Mouse (Mus musculus) erythroid progenitor cell, adult 5-6 weeks (primary cell): ENCODE results near the gene Hoxb13. TPM values are rescaled to one million over a fixed set of nuclear protein-coding genes. Genes with fewer than 3 reads are reported as not detected.

Experiments
- ATAC-seq: replicated peaks from 2 replicates; pipeline ENCODE4 v1.8.0; 2016; ENCODE audit warnings: moderate number of reproducible peaks, mild to moderate bottlenecking, moderate TSS enrichment, inconsistent platforms; ENCODE audit not compliant: poor library complexity, low FRiP score, severe bottlenecking
- total RNA-seq, 2 experiments: library from RNA; stranded (forward) in 1 of 2; stranded (reverse) in 1 of 2; fragments of 150-400 nt in 1 of 2; fragments of 186-747, 209-891 nt in 1 of 2; gene quantifications; 2 replicates each; pipeline versions ENCODE4 v1.2.3 to v1.2.4; 2015 to 2017; ENCODE audit warnings: low replicate concordance in 2 of 2

Hoxb13 gene
- total RNA-seq (2015; ENCODE audit: low replicate concordance) = not detected in 2 replicates
- total RNA-seq (2017; ENCODE audit: low replicate concordance) = not detected in 2 replicates

DNA sequence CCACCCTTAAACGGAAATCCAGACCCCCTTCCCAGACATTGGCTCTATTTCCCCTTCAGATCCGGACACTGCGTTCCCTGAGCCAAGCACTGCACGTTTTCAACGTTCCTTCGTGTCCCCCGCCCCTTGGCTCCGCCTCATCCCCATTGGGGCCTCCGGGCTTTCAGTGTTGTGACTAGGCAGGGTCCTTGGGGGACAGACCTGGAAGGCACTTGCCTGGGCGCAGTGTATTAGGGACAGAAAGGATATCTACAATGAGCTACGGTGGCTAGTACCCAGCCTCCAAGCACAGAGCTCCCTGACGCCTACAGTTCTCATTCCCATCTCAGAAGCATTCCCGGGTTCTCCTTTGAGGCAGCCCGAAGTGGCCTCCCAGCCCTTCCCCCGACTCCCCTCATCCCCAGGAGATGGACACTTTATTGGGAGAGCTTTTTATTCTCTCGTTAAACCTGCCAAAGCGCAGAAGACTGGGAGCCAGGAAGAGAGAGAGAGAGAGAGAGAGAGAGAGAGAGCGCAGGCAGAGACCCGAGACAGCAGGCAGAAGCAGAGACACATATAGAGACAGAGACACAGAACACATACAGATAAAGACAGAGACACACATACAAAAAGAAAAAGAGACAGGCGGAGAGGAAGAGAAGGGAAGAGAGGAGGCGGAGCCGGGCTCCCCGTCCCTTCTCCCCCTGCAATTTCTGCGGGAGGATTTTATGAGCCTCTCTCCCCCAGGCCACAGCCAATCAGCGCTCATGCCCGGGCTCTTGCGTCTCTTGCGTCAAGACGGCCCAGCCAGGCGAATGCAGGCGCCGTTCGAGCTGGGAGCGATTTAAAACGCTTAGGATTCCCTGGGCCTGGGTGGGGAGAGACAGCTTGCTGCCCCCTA lies at the start of gene Hoxb13:
Gene Hoxb13, plus strand, starts transcription at position 796 of the 880 bp plus-strand sequence.
- ATAC-seq = no peak

DNA sequence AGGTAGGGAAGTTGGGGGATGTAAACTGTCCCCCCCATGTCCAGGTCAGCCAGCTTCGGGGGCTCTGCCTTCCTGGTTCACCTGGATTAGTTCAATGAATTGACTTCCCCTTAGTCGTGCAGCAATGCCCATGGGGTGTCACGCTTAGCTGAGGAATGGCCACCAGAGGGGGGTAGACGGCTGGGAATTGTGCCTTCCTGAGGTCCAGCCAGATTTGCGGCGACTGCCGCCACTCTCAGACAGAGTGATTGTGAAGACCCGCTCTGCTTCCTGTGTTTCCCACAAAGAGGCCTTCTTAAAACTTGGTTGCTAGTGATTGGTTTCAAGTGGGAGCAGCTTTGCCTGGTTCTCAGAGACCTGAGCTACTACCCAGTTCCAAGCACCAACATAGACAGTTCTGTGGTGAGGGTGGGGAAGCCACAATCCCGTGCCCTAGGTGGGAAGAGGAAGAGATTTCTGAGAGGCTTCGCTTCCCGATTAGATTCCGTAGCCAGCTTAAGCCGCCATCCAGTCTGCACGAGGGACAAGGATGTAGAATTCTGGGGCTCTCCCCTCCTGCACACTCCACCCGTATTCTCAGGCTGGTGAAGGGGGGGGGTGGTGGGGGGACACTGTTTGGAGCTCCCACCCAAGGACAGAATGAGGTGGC lies 48.4 kb upstream of the Hoxb13 start:
- no peak for ATAC-seq

DNA sequence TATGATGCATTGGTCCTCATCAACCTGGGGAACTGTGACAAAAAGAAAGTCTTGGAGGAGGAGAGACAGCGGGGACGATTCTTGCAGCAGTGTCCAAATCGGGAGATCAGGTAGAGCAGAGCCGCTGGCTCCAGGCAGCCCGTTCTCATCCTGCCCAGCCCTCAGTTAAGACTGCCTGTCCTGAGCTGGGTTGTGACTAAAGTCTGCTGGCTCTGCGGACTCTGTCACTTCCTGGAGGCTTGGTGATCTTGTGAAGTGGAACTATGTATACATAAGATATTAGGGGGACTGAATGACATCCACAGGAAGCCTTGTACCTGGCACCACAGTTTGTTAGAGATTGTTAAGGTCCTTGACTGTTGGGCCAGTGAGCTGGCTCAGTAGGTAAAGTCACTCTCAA lies 46.6 kb upstream of the Hoxb13 start:
- no peak for ATAC-seq

DNA sequence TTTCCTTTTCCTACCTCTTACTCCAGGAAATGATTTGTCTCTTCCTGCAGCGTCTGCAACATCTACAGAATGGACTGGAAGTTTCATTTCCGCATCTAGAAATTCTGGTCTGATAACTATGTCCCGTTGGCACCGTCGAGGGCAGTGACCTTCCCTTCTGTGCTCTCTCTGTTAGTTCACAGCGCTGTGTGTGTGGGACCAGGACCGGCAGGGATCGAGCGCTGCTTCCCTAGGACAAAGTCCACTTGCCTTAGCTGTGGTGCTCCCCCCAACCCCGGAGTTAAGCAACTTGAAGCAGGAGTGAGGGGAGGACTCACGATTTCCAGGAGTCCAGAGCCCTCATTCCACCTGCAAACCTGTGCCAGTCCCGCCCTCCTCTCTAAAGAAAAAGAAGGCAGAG lies 29.3 kb upstream of the Hoxb13 start:
- no peak for ATAC-seq

DNA sequence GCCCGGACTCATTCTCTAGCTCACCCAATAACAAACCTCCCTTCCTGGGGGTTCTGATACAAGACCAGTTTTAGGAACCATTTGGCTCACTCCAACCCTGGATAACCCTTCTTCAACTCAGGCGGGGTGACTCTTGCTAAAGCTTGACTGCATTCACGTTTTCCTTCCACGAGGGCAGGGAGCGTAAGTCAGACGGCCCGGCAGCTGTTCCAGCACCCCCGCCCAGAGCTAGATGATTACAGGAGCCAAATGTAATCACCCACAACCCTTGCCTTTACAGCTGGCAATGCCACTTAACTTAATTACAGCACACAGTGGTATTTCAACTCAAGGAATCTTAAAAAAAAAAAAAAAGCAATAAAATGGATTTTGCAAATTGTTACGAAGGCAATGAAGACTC lies 26.0 kb upstream of the Hoxb13 start:
- ATAC-seq = no peak

DNA sequence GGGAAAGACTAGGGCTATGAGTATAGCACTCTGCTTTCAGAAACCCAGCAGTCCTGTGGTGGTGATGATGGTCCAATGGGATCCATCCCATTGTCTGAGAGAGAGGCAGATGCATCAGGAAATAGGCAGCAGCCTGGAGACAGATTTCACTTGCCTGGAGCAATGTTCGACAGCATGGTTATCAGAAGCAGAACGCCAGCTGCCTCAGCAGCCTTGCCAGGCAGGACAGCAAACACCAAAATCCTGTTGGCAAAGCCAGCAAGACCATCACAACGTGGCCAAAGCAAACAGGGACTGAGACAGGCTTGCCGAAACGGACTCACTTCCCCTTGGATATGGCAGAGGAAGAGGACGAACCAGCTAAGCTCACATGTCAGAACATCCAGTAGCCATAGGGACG lies 25.1 kb upstream of the Hoxb13 start:
- no peak for ATAC-seq

DNA sequence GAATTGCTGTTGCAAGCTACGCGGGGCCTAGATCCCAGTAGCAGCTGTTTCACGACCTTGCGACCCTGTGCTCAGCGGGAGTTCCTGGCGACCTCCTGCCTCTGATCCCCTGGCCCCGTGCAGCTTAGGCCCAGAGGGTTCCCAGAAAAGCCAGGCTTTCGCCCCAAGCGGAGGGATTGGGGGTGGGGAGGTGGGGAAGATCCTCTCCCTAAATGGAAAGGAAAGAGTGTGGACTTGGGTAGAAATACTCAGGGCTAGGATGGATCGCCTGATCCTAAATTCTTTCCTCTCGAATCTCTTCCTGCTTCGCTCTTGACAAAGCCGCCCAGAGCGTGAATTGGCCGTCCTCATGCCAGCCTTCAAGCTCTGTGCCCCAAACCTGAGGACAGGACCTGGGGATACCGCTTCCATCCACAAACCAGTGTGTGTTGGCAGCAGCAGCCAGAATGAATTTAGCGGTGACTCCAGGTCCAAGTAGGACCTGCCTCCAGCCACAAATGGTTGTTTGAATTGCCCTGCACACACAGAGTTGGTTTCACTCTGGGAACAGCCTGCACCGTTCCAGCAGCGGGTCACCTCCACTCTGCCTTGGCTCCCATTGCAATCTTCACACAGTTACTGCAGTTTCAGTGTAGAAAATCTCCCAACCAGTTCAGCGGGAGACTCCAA lies 23.3 kb upstream of the Hoxb13 start:
- no peak for ATAC-seq

DNA sequence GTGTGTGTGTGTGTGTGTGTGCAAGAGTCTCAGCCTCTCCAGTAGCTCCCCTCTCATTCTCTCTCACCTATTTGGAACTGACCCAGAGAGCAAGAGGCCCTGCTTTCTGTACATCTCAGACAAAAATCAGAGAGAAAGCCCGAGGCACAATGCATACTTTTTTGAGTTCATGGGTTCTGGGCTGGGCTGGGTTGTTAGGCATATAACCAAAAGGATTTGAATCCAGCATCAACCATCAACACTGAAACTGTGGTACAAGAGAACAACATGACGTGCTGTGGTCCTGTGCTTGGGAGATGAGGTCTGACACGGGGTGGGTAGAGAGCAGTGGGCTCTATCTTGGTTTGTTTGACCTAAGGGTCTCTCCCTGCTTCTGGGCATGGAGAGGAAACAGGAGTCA lies 22.5 kb upstream of the Hoxb13 start:
- ATAC-seq = no peak

DNA sequence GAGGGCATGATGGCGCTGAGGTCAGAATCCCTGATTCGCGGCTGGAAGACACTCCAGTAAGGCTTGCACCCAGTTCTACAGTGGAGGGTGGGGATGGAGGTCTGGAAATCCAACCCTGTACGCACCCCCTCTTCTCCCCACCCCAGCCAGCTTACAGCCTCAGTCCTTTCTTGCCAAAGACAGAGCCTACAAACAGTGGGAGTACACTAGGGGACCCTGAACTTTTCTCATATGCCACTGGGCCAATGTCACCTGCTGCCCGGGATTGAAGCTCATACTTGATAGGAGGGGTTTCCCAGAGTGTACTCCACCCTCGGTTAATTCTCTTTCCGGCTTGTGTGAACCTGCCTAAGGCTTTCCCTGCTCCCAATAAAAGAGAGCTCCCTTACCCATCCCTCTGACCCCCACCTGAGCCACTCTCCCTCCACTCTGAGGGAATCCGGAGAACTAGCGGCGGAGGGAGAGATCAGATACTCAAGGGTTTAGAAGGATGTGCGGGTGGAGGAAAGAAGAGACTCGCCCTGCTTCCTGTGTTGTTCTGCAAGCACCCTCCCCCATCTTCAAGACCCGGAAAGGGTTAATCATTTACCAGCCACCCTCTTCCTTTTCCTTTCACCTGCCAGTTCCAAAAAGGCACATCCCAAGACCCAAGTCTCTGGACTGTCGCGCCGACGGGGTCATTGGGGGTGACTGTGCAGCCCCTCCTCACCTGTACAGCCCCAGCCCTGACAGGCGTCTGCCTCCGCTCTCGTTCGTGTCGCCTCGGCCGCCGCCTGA lies 21.4 kb upstream of the Hoxb13 start:
- ATAC-seq = no peak

DNA sequence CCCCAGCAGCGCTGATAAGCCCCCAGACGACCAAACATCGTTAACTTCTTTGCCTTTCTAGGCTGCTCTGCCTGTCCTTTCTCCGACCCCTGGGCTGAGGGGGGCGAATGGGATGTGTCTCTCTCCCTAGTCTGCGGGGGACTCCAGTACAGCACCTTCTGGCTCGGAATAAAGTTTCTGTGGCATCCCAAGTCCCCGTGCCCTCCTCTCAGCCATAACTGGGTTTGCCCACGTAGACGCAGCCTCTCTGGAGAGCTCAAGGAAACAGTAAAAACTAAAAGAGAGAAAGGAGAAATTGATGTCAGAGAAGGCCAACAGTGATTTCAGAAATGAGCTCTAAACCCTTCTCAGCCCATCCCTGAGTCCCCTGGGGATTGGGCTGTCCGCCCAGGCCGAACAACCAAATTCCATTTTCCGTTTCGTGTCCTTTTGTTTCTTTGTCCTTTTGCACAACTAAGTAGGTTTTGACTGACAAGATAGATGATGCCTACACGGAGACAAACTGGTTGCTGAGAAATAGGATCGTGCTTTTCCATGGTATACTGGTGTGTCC lies 20.8 kb upstream of the Hoxb13 start:
- ATAC-seq = no peak

DNA sequence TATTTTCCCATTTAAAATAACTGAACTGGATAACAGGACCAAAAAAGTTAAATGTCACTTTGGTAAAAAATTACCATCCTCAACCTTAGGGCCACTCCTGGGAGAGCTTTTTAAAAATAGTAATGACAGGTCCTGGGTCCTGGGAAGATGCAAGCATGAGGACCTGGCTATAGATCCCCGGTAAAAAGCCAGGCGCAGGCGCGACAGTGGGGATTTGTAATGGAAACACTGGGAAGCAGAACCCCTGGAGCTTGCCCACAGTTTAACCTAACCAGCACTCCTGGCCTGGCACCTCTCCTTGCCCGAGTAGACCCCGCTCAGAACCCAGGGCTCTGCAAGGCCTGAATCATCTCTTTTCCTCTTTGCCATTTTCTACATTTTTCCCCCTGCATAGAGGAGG lies 19.2 kb upstream of the Hoxb13 start:
- ATAC-seq = no peak

DNA sequence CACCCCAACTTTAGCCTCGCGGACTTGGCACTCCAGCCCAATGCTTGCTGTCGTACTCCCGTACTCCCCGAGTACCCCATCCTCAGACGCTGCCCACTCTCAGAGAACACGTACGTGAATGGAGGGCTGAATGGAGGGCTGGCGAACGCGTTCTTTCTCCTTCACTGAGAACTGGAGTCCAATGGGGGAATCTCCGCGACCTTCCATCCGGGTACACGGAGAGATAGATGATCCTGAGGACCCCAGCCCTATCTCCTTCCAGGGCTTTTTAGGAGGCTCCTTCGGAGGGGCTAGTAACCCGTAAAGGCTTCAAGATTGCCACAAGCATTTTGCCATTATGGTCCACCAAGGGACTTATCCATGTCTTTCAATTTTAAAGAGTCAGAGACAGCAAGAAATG lies 18.6 kb upstream of the Hoxb13 start:
- ATAC-seq = no peak

DNA sequence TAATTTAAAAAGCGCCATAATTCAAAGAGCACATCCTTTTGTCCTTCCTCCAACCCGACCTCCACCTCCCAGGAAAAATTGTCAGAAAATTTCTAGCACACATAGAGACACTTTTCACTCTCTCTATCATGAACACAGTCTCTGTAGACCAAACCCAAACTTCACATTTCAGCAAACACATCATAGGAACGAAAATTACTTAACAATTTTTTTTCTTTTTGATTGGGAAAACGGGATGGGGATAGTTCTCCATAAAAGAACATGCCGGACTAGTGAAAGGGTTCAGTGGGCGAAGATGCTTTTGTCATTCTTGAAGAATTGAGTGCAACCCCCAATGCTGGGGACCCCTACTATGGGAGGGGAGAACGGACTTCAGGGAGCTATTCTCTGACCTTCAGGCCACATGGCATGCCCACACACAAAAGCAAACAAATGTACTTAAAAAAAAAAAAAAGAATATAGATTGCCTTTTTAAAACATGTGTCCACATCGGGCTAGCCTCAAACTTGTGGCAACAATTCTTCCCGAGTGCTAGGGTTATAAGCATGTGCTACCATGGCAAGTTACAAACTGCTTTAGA lies 18.1 kb upstream of the Hoxb13 start:
- ATAC-seq = no peak

DNA sequence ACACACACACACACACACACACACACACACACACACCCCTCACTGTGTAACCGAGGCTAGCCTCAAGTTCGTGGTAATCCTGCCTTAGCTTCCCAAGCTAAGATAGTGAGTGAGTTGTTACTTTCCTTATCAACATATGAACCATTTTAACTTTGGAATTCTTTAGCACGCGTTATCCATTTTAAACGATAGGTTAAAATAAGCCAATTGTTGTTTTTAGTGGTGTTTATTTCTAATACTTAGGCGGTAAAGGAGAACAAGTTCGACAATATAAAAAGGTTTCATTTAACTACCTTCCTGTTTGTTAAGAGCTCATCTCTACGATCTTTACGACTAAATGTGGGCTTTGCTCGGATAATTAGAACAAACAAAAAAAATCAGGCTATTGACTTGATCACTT lies 17.3 kb upstream of the Hoxb13 start:
- ATAC-seq = no peak

DNA sequence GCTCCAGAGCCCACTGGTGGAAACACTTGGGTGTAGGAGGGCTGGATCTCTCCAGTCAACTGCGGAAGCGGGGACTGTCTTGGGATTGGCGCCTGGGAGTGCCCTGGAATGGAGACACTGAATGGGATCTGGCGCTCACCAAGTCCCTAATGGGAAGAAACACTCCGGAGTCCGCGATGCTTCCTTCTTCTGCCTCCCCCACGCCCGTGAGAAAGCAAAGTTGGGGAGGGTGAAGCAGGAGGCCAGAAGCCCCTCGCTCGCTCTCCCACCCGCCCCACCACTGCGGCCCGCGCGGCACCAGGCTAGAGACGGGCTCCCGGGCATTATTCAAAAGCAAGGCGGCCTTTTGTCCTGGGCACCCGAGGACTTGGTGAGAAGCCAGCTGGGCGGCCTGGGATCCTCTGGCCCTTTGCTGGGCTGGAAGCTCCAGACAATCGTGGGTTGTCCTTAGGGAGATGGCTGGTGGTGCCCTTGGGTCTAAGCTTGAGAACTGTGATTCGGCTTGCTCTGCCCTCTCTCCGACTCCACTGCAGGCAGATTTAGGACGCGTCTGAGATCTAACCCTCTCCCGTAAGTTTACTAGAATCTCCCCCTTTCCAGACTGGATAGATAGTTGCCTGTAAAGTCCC lies 16.5 kb upstream of the Hoxb13 start:
- no peak for ATAC-seq

DNA sequence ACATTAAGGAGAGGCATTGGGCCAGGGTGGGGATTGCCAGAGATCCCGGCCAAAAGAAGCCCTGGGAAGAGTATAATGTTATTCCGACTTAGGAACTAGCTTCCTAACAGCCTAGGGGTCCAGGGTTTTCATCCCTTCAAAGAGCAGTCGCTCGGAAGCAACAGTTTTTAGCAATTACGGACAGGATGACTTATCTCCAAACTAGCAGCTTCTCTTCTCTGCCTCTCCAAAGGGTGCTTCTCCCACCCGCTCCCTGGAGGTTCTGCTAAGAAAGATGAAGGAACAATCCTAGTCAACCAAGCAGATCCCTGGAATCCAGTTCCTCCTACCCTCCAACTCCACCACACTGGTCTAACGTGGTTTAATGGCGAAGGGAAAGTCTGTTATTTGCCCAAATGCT lies 15.8 kb upstream of the Hoxb13 start:
- ATAC-seq = no peak

DNA sequence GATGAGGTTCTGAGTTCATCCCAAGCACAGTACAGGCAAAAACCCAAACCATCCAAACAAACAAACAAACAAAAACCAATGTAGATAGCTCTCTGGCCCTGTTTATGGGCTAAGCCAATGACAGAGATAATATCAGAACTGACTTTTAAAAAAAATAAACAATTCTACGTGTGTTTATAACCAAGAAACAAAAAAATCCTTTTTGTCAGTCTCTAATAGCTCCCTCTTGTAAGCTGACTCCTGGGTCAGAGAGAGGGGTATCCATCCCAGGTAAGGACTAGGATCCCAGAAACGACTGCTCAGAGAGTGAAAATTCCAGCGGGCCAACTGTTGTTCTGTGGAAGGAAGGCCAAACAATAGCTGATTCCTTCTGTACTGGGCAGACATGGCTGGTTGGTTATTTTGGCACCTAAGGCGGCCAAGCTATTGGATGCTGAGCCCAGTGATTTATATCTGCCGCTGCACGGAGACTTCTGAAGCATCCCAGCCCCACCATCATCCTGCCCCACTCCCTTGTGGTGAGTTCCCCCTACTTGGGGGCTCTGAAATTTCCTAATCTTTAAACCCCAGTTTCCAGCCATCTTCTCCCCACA lies 15.1 kb upstream of the Hoxb13 start:
- no peak for ATAC-seq

DNA sequence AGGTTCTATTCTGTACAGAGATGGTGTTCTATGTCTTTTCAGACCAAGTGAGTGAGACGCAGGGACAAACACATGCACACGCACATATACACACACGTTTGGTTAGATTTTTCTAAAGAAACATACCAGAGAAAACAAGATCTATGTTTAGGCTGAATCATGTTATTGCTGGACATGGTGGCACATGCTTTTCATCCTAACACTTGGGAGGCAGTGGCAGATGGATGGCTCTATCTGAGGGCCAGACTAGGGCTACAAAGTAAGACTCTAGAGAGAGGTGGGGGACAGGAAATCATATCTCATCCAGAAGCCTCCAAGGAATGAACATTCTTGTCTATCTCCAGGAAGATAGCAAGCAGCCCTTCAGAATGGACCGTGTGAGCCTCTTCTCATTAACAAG lies 13.1 kb upstream of the Hoxb13 start:
- ATAC-seq = no peak

DNA sequence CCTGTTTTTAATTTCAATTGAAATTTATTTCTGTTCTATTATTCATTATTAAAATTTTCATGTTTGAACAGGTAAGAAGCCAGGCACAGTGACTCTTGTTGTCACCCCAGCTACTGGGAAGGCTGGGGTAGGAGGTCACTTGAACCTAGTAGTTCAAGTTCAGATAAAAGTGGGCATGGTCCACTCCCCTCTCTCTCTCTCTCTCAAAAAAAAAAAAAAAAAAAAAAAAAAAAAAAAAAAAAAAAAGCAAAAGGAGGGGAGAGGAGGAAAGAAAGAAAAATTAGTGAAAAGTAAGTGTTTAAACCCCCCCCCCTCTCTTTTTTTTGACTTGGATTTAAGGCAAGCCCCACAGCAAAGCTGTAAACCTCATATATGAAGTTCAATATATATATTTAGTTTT lies 9.9 kb upstream of the Hoxb13 start:
- ATAC-seq = no peak
